Mouse (Mus musculus): ENCODE results near the gene Syvn1. TPM values are rescaled to one million over a fixed set of nuclear protein-coding genes. Genes with fewer than 3 reads are reported as not detected.

Gene Syvn1
- total RNA-seq, 2 experiments from 2014 or later = 41.8 to 45.7 TPM

Small RNA genes lying within 50 kb of the gene (microRNA-seq; reads per million reads assigned to microRNA genes)
- 3.9 to 4.4 reads per million in 2 experiments for gene Mir6988

Other genes starting within 250 kb of the Syvn1 start
- gene Frmd8, start 171.3 kb upstream of the Syvn1 start, total RNA-seq (2021) = 10 to 100 TPM; 15.6 to 15.8 TPM
- 1 to 10 TPM; 3.1 to 3.4 TPM for gene Slc25a45, start 168.8 kb upstream of the Syvn1 start, total RNA-seq (2021)
- gene Tigd3, start 152.4 kb upstream of the Syvn1 start, total RNA-seq (2021) = 1 to 10 TPM; 3.4 TPM
- gene Dpf2, start 133.6 kb upstream of the Syvn1 start, total RNA-seq (2021) = 10 to 100 TPM; 82.5 to 95.6 TPM
- 1 to 10 TPM; 6.3 to 6.4 TPM for gene Cdc42ep2, start 121.8 kb upstream of the Syvn1 start, total RNA-seq (2021)
- 1 to 10 TPM; 5.4 to 6.5 TPM for gene Pola2, start 82.4 kb upstream of the Syvn1 start, total RNA-seq (2021)
- not detected for gene Slc22a20, start 60.4 kb upstream of the Syvn1 start, total RNA-seq (2021)
- gene Capn1, start 30.7 kb upstream of the Syvn1 start, total RNA-seq (2021) = 10 to 100 TPM; 20.5 to 21.9 TPM
- 10 to 100 TPM; 43.1 to 47.4 TPM for gene Mrpl49, start 11.2 kb downstream of the Syvn1 start, total RNA-seq (2021)
- gene Fau, start 11.3 kb downstream of the Syvn1 start, total RNA-seq (2021) = 100 to 1,000 TPM; 588 to 687 TPM
- gene Znhit2, start 14.6 kb downstream of the Syvn1 start, total RNA-seq (2021) = 10 to 100 TPM; 38.0 to 41.5 TPM
- gene Tm7sf2, start 21.8 kb downstream of the Syvn1 start, total RNA-seq (2021) = 10 to 100 TPM; 27.8 to 28.8 TPM
- 10 to 100 TPM; 83.7 to 96.3 TPM for gene Vps51, start 30.7 kb downstream of the Syvn1 start, total RNA-seq (2021)
- not detected for gene Tmem262, start 33.5 kb downstream of the Syvn1 start, total RNA-seq (2021)
- not detected for gene Gm28374, start 35.7 kb downstream of the Syvn1 start, total RNA-seq (2021)
- gene Zfpl1, start 38.4 kb downstream of the Syvn1 start, total RNA-seq (2021) = 10 to 100 TPM; 37.1 to 44.2 TPM
- under 1 TPM in 1 of 2 experiments, not detected in 1; 0.37 TPM for gene Cdca5, start 38.4 kb downstream of the Syvn1 start, total RNA-seq (2021)
- not detected for gene AC131692.1, start 47.8 kb downstream of the Syvn1 start, total RNA-seq (2021)
- gene Naaladl1, start 59.2 kb downstream of the Syvn1 start, total RNA-seq (2021) = not detected
- 10 to 100 TPM; 15.5 to 17.9 TPM for gene Sac3d1, start 72.1 kb downstream of the Syvn1 start, total RNA-seq (2021)
- gene Snx15, start 81.7 kb downstream of the Syvn1 start, total RNA-seq (2021) = 10 to 100 TPM; 36.7 to 40.7 TPM
- under 1 TPM; 0.45 to 0.69 TPM for gene Batf2, start 94.4 kb downstream of the Syvn1 start, total RNA-seq (2021)
- gene Arl2, start 95.0 kb downstream of the Syvn1 start, total RNA-seq (2021) = 10 to 100 TPM; 75.5 to 76.1 TPM
- gene Majin, start 137.8 kb downstream of the Syvn1 start, total RNA-seq (2021) = not detected
- not detected for gene Gpha2, start 179.8 kb downstream of the Syvn1 start, total RNA-seq (2021)
- 100 to 1,000 TPM; 137 to 146 TPM for gene Ppp2r5b, start 189.3 kb downstream of the Syvn1 start, total RNA-seq (2021)
- 10 to 100 TPM; 31.1 to 38.3 TPM for gene Atg2a, start 195.1 kb downstream of the Syvn1 start, total RNA-seq (2021)
- gene Ehd1, start 230.1 kb downstream of the Syvn1 start, total RNA-seq (2021) = 10 to 100 TPM; 84.9 to 88.6 TPM